Mouse (Mus musculus): ENCODE measurements around the gene Ctc1.

Gene Ctc1

DNA sequence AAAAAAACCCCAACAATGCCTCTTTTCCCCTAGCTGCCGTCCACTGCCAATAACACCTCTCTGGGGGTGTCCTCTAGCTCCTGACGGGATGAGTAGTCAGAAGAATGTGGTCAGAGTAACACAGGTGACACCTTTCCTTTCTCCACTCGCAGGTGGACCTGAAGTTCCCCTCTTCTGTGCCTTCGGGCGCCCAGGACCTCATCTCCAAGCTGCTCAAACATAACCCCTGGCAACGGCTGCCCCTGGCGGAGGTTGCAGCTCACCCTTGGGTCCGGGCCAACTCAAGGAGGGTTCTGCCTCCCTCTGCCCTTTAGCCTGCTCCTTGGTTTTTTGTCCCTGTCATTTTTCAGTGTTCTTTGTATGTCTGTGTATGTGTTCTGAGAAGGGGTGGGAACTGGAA, 35.0 kb downstream of the Ctc1 start:
- no peak for DNase-seq (ENCODE audit: low read depth)

DNA sequence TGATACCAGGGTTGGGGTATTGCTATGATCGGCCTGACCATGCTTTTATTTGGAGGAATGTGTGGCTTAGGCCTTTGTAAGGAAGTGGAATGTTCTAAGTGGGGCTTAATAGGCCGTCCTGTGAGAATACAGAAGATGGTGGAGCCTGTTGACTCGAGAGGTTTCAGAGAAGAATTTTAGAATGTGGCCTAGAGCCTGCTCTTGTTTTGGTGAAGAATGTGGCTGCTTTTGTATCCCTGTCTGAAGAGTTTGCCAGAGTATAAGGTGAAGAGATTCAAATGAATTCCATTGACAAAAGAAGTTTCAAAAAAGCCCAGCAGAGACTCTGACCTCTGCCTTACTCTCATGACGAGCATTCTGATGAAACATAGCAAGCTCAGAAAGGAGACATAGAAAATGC, 36.1 kb downstream of the Ctc1 start:
- DNase-seq (ENCODE audit: low read depth): no peak

DNA sequence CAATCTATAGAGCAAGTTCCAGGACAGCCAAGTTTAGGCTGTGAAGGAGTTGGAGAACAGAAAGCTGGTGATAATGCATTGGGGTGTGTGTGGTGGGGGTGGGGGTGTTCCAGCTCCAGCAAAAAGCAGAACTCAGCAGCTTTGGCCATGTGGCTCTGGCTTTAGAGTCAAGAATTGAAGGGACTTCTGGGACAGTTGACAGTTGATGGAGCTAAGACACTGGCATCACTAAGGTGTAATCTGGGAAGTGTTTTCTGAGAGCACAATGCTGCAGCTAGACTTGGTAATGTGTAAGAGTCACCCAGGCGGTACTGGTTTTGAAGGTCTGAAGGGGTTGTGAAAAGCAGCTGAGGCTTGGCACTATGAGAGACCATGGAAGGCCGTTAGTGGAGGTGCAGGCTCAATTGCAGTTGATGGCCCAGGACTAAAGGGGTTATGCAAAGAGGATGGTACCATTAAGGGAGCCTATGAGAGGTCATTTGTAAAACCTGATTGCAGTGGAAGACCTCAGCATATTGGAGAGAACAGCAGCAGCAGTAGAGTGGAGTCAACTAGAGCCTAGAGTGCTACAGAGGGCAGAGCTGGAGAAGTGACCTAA, 37.2 kb downstream of the Ctc1 start:
- DNase-seq (ENCODE audit: low read depth): no peak

GRCm38 (mm10) chr11:69053848-69054247, 38.1 kb downstream of the Ctc1 start:
- no peak for DNase-seq (ENCODE audit: low read depth)

DNA sequence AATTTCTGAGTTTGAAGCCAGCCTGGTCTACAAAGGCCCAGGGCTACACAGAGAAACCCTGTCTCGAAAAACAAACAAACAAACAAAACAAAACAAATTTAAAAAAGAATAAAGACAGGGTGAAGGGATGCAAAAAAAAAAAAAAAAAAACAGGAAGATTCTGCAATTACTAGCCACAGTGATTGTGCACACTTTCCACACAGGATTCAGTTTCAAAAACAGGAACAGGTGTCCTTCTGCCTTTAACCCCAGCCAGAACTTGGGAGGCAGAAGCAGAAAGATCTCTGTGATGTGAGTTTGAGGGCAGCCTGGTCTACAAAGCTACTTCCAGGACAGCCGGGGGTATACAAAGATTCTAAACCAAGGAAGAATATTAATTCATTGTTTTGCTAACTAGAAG, 42.6 kb downstream of the Ctc1 start:
- no peak for DNase-seq (ENCODE audit: low read depth)

DNA sequence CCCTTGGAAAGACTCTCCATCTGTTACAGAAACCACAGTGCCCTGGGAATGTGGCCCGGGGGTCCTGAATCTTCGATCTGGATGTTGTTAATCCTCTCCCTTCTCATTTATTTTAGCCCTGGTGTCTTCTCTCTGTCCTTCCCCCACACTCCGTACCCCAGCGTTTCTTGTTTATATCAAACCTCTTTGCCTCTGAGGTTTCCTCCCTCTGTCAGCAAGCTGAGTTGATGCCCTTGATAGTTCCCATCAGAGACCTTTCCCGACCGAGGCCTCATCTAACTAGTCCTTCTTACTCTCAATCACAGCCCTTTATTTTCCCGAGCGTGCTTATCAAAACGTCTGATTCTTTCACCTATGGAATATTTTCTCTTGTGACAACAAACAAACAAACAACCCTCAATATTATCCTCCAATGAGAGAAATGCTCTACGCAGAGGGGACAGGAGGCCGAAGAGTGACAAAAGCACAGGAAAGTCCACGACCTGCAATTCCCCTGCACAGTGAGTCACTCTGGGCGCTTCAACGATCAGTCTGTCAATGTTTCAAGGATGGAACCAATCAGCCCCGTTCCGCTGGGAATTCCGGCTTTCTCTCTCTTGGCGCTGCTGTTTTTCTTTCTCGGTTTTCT, 43.1 kb downstream of the Ctc1 start:
- no peak for DNase-seq (ENCODE audit: low read depth)

DNA sequence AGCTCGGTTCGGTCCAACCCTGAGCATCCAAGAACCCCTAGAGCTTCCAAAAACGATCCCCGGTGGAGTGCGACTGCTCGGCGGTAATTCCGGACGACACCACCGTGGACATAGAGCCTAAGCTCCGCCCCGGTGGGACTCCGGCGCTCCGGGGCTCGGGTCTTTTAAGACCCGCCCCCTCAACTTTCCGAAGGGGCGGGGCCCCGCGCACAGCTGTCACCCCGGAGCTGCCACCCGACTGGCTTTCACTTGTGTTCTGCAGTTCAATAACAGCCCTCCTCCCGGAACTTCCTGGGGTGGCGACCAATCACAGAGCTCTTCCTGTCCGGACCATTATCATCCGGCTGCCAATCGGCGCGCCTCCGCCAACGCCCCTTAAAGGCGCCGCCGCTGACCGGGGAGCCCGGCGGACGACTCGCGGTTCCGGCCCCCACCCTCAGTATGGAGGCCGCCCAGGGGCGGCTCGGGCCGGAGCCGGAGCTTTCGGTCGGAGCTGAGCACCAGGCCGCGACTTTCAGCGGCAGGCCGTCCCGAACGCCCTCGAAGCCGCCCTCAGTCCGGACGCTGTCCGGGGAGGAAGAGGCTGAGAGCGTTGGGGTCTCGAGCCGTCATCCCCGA, 43.8 kb downstream of the Ctc1 start, which contains the start of gene Borcs6:
TSS of gene Borcs6 (plus strand) at position 361 of the 618 bp plus-strand sequence.
- peak; percentile 93 for DNase-seq (ENCODE audit: low read depth)

- no peak for DNase-seq (ENCODE audit: low read depth)
These were observed 44.3 kb downstream of the Ctc1 start for GRCm38 (mm10) chr11:69059975-69060411.

GRCm38 (mm10) chr11:69060448-69061254, 44.9 kb downstream of the Ctc1 start:
- no peak for DNase-seq (ENCODE audit: low read depth)

- DNase-seq (ENCODE audit: low read depth): no peak
These were observed 45.7 kb downstream of the Ctc1 start for GRCm38 (mm10) chr11:69061255-69061912.

DNA sequence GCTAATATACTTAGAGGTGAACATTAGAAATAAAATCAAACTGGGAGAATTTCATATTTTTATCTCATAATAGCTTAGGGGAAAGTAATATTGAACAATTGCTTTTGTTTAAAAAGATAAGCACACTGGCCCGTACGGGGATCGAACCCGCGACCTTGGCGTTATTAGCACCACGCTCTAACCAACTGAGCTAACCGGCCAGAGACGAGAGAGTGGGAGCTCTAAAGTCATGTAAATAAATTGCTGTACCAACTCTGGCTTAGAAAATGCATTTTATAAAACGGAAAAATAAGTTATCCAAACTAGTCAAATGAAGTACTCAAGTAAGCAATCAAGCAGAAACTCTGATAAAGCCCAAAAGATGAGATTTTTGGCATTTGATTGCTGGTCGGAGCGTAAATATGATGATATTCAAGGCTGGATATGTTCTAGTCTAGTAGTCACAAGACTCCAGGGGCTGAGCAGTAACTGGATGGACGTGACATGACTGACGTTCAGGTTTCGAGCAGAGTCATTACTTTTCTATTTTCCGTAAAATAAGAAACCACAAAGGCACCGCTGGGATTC, 46.6 kb downstream of the Ctc1 start:
- no peak for DNase-seq (ENCODE audit: low read depth)

DNA sequence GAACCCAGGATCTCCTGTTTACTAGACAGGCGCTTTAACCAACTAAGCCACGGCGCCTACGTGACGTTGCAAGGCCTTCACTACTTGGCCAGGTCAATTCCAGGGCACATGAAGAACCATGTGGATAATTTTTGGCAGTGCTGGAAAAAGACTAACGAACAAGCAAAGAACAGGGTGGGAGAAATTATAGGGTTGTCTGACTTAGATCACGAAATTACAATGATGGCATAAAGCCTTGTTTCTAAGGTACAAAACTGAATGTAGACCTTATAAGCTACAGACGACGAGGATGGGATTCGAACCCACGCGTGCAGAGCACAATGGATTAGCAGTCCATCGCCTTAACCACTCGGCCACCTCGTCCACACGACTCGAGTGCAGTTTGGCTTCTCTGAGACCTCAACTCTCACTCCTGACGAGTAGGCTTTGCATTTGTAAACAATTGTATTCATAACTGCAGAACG, 47.1 kb downstream of the Ctc1 start:
- peak; percentile 85 for DNase-seq (ENCODE audit: low read depth)

GRCm38 (mm10) chr11:69063413-69064201, 47.9 kb downstream of the Ctc1 start:
- no peak for DNase-seq (ENCODE audit: low read depth)

DNA sequence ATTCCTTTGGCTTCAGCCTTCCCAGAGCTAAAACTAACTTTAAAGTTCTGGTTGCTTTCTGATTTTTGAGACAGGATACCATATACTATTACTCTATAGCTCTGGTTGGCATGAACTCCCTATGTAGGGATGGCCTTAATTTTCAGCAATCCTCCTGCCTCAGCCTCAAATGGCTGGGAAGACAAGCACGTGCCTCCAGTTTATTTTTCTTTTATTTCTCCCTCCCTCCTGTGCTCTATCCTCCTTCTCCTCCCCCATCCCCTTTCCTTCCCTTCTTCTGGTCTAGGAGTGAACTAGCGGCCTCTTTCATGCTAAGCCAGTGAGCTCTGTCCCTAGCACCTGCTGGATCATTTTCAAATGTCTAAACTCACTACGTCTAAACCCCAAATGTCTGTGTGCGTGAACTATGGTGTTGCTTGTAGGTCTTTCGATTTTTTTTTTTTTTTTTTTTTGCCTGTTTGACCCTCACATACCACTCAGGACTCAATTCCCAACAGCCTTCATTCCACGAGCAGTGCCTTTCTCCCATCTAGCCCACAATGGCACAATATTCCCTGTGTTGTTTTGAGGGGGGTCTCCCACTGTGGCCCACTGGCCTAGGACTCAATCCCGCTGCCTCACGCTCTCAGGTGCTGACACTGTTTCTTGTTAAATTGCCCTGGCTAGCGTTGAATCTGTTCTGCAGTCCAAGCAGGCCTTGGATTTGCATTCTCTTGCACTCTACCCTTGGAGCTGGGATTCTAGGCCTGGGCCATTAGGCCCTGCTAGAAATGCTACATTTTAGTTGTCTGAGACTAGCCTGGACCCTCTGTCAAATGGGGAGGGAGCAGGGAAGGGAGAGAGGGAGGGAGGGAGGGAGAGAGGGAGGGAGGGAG, 48.8 kb downstream of the Ctc1 start:
- no peak for DNase-seq (ENCODE audit: low read depth)

GRCm38 (mm10) chr11:69065394-69065925, 49.7 kb downstream of the Ctc1 start:
- no peak for DNase-seq (ENCODE audit: low read depth)

- no peak for DNase-seq (ENCODE audit: low read depth)
These were observed 50.6 kb downstream of the Ctc1 start for GRCm38 (mm10) chr11:69066163-69066861.

DNA sequence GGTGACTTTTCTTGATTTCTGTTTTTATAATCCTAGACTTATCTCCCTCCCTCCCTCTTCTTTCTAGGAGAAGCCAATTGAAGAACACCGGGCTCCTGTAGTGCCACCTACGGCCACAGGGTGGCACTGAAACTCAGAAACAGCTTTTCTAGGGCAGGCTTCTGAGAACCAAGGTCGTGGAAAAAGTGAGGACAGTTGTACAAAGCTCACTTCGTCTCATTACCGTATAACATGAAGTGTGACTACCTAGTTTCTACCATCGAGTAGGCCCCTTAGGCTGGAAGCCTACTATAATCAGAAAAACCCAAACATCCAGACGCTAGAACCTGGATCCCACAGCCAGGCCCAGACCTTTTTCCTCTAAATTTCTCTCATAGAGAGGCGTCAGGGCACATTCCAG, 51.2 kb downstream of the Ctc1 start:
- no peak for DNase-seq (ENCODE audit: low read depth)

GRCm38 (mm10) chr11:69067601-69068000, 51.9 kb downstream of the Ctc1 start:
- no peak for DNase-seq (ENCODE audit: low read depth)

DNA sequence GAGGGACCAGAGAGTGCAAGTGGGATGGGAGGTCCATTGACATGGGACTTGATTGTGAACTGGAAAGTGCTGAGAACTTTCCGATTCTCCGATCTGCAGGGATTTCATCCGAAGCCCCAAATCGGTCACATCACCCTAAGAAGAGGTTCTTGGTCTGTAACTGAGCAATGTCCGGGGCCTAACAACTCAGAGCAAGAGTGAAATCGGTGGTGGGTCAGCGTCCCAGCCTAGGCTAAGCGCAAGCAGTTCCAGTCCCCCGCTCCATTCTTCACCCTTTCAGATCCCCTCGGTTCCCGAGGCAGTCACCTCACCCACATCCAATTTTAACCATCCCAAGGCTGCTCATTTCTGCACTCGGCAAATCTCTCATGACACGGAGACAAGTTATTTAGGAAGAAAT, 54.4 kb downstream of the Ctc1 start:
- no peak for DNase-seq (ENCODE audit: low read depth)
